Mouse (Mus musculus) embryonic facial prominence, embryonic 14.5 days (tissue): Measurements from ENCODE around the gene Dnhd1. TPM values are rescaled to one million over a fixed set of nuclear protein-coding genes. Genes with fewer than 3 reads are reported as not detected.

ENCODE experiments used
- polyA plus RNA-seq: library from polyadenylated mRNA; unstranded; fragments of >200 nt; fragmentation: Nextera tagmentation; extraction: Ambion mirVana; gene quantifications from 2 replicates; pipeline ENCODE4 v1.2.1, GENCODE M21; 2014

Dnhd1 gene
- polyA plus RNA-seq, 1 experiment from 2014 or later, result 2.3 TPM

Other genes with a start within 250 kb of the Dnhd1 start
- gene Cnga4, start 246.3 kb upstream of the Dnhd1 start, polyA plus RNA-seq, result 0.10 and 0.36 TPM in 2 replicates
- gene Cckbr, start 225.1 kb upstream of the Dnhd1 start, polyA plus RNA-seq, result 0.10 and 0.22 TPM in 2 replicates
- gene Cavin3, start 168.5 kb upstream of the Dnhd1 start, polyA plus RNA-seq, result 120 and 137 TPM in 2 replicates
- gene Smpd1, start 96.5 kb upstream of the Dnhd1 start, polyA plus RNA-seq, result 51.8 and 54.6 TPM in 2 replicates
- gene Apbb1, start 69.2 kb upstream of the Dnhd1 start, polyA plus RNA-seq, result 45.6 and 48.2 TPM in 2 replicates
- 0.38 and 0.40 TPM in 2 replicates for gene Hpx, start 50.7 kb upstream of the Dnhd1 start, polyA plus RNA-seq
- gene Trim3, start 17.3 kb upstream of the Dnhd1 start, polyA plus RNA-seq, result 31.2 and 32.8 TPM in 2 replicates
- gene Timm10b, start 10.8 kb upstream of the Dnhd1 start, polyA plus RNA-seq, result 183 and 216 TPM in 2 replicates
- 100 and 103 TPM in 2 replicates for gene Arfip2, start 10.4 kb upstream of the Dnhd1 start, polyA plus RNA-seq
- gene Gm45799, start 10.3 kb upstream of the Dnhd1 start, polyA plus RNA-seq, result 38.5 and 40.0 TPM in 2 replicates
- 418 and 440 TPM in 2 replicates for gene Ilk, start 85.8 kb downstream of the Dnhd1 start, polyA plus RNA-seq
- 30.9 and 31.2 TPM in 2 replicates for gene Rrp8, start 86.6 kb downstream of the Dnhd1 start, polyA plus RNA-seq
- gene Taf10, start 93.5 kb downstream of the Dnhd1 start, polyA plus RNA-seq, result 163 and 166 TPM in 2 replicates
- gene Tpp1, start 101.4 kb downstream of the Dnhd1 start, polyA plus RNA-seq, result 79.6 and 80.6 TPM in 2 replicates
- 21.2 and 24.1 TPM in 2 replicates for gene Dchs1, start 136.8 kb downstream of the Dnhd1 start, polyA plus RNA-seq
- gene Mrpl17, start 160.3 kb downstream of the Dnhd1 start, polyA plus RNA-seq, result 333 and 347 TPM in 2 replicates